Mouse (Mus musculus) neural tube, embryonic 15.5 days (tissue): ENCODE results near the gene Glp2r. TPM values are rescaled to one million over a fixed set of nuclear protein-coding genes. Genes with fewer than 3 reads are reported as not detected.

Source experiments
- ATAC-seq: fragments of 200-750 bp; cut with Nextera tagmentation; 2 replicates; pipeline ENCODE4 v1.8.0; 2017; ENCODE audit warnings: mild to moderate bottlenecking, moderate TSS enrichment, moderate library complexity; ENCODE audit not compliant: low FRiP score
- H3K27ac ChIP-seq: fragments of 300-500 bp; sonication (generic); replicated peaks from 2 replicates; pipeline ENCODE4 v1.5.1; 2015; ENCODE audit warnings: mild to moderate bottlenecking, inconsistent platforms
- H3K27me3 ChIP-seq: fragments of 300-500 bp; sonication (generic); replicated peaks from 2 replicates; pipeline ENCODE4 v1.6.1; 2015; ENCODE audit warnings: inconsistent platforms
- H3K36me3 ChIP-seq: fragments of 300-500 bp; sonication (generic); 2 replicates; pipeline ENCODE4 v1.6.1; 2015; ENCODE audit warnings: inconsistent platforms
- H3K4me1 ChIP-seq: fragments of 300-500 bp; sonication (generic); 2 replicates; pipeline ENCODE4 v1.6.1; 2015; ENCODE audit warnings: inconsistent platforms
- H3K4me2 ChIP-seq: fragments of 300-500 bp; sonication (generic); 2 replicates; pipeline ENCODE4 v1.6.1; 2015; ENCODE audit warnings: inconsistent platforms, mild to moderate bottlenecking, moderate library complexity
- H3K4me3 ChIP-seq: fragments of 300-500 bp; sonication (generic); replicated peaks from 2 replicates; pipeline ENCODE4 v1.5.1; 2015; ENCODE audit warnings: mild to moderate bottlenecking, inconsistent platforms
- H3K9ac ChIP-seq: fragments of 300-500 bp; sonication (generic); replicated peaks from 2 replicates; pipeline ENCODE4 v1.6.1; 2015; ENCODE audit warnings: mild to moderate bottlenecking, inconsistent platforms
- H3K9me3 ChIP-seq: fragments of 300-500 bp; sonication (generic); replicated peaks from 2 replicates; pipeline ENCODE4 v1.6.1; 2016; ENCODE audit warnings: inconsistent platforms
- WGBS: fragments of 180-500 bp; shearing (Covaris S2); methylation state at CpG from one replicate; pipeline ENCODE4 v1.1.7; 2015; ENCODE audit warnings: mixed read lengths; 5-methylcytosine and 5-hydroxymethylcytosine counted together
- polyA plus RNA-seq: library from polyadenylated mRNA; unstranded; fragments of >200 nt; fragmentation: Nextera tagmentation; extraction: Ambion mirVana; gene quantifications from 2 replicates; pipeline ENCODE4 v1.2.1, GENCODE M21; 2015

Gene Glp2r
- polyA plus RNA-seq, 1 experiment from 2014 or later, result not detected

DNA sequence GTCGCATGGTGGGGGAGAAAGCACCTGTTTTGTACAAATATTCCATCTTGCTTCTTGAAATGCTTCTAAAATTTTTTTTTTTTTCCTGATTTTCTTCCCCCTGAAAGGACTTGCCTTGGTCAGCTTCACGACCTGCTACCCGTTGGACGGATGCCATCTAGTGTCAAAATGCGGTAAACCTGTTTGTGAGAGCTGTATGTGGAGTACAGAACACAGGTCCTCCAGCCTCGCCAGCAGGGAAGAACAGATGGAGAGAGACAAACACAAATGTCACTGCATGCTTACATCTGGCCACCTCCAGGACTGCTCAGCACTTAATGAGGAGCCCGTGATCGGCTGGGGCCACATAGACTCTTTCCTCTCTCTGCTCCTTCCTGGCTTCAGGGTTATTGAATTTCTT, 1.6 kb upstream of the Glp2r start:
- Histone ChIP-seq H3K27ac (no peak overlapping the region), H3K36me3 (no peaks in the 10 kb centered on the region), H3K4me2 (no peak overlapping the region), H3K4me3 (no peak overlapping the region), H3K9ac (no peak overlapping the region), H3K4me1 (peaks cover 6% of the 10 kb centered on the region; the same call in 1 of the 2 replicates), H3K27me3 (no peaks in the 10 kb centered on the region), H3K9me3 (no peaks in the 10 kb centered on the region)
- 38% methylated on average over 8 of the region's 8 CpGs for WGBS
- peak; percentile 68; the same call in 1 of the 2 replicates for ATAC-seq

DNA sequence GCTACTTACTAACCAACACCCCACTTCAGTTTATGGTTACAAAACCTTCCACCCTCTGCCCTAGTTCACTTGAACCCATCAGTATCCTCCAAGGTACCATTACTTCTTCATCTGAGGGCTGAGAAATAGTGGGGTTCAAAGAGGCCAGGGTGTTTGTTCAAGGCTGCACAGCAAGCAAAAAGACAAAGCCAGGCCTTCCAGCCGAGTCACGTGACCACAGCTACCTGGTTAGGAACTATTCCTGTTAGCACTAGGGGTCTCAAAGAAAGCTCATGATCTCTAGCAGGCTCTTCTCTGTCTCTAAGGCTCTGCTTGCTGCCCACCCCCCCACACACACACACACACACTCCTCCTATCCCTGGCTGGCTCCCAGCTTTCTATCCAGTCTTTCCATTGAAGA, 738 bp upstream of the Glp2r start:
- no peak for ATAC-seq
- H3K9me3 ChIP-seq, result no peaks in the 10 kb centered on the region
- WGBS, result 88% methylated on average over 2 of the region's 2 CpGs

DNA sequence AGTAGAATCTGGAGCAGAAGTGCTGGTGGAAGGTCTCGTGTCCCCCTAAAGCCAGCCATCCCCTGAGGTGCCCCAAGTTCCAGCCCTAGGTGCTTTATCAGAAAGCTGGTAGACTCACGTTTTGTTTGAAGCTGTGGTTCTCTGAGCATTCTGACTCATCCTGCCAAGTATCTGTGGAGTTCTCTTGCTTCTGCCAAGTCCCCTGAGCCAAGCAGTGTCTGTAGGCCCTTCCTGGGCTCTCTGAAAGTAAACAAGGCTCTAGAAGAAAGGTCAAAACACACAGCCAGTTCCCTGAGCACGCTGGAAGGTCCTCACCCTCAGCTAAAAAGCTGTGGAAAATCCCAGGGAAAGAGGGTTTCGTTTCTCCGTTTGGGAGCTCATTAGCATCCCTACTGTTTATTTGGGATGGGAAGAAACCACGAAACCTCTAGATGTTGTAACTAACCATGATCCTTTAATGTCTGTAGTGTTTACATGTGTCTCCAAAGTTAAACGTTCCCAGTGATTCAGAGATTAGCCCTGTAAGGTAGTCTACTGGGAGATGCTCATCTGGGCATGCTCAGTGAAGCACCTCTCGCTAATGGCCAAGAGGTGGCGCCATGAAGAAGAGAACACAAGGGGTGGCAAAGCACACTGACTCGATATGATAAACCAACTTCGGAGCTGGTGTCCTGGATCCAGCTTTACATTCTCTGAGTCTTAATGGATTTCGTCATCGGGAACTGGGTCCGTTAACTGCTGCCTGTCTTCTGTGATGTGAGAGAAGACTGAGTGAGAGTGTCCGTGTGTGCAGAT, 13.4 kb downstream of the Glp2r start:
- Histone ChIP-seq H3K9ac (no peak overlapping the region), H3K4me3 (no peak overlapping the region), H3K36me3 (no peaks in the 10 kb centered on the region), H3K4me2 (no peak overlapping the region), H3K9me3 (no peaks in the 10 kb centered on the region), H3K27ac (no peak overlapping the region), H3K4me1 (no peaks in the 10 kb centered on the region), H3K27me3 (no peaks in the 10 kb centered on the region)
- 74% methylated on average over 15 of the region's 15 CpGs for WGBS
- ATAC-seq, result no peak

More for the DNA sequence above, 738 bp upstream of the Glp2r start:
- H3K27ac ChIP-seq, result no peak overlapping the region
- H3K36me3 ChIP-seq, result no peaks in the 10 kb centered on the region
- no peak overlapping the region for H3K9ac ChIP-seq
- no peaks in the 10 kb centered on the region for H3K27me3 ChIP-seq
- peaks cover 6% of the 10 kb centered on the region; the same call in 1 of the 2 replicates for H3K4me1 ChIP-seq
- H3K4me3 ChIP-seq, result no peak overlapping the region
- H3K4me2 ChIP-seq, result no peak overlapping the region

DNA sequence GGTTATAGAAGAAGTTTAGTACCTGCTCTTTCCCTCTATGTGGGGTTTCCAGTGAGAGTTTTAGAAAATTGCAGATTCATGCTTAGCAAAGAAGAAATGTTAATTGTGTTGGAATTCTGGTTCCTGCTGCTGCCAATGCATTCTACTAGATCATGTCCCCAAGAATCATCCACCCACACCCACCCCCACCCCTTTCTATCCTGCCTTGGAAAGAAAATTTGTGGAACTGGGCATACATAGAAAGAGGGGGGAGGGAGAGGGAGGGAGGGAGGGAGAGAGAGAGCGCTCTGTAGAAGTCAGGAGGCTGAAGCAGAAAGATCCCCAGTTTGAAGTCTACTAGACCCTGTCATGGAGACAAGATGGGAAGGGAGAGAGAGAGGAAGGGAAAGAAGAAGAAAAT, 14.7 kb downstream of the Glp2r start:
- H3K9me3 ChIP-seq, result no peaks in the 10 kb centered on the region
- H3K4me3 ChIP-seq, result no peak overlapping the region
- no peak overlapping the region for H3K4me2 ChIP-seq
- no peak for ATAC-seq
- 100% methylated on average over 1 of the region's 1 CpGs for WGBS
- H3K36me3 ChIP-seq, result no peaks in the 10 kb centered on the region
- H3K4me1 ChIP-seq, result no peaks in the 10 kb centered on the region
- no peak overlapping the region for H3K27ac ChIP-seq
- H3K9ac ChIP-seq, result no peak overlapping the region
- H3K27me3 ChIP-seq, result no peaks in the 10 kb centered on the region

DNA sequence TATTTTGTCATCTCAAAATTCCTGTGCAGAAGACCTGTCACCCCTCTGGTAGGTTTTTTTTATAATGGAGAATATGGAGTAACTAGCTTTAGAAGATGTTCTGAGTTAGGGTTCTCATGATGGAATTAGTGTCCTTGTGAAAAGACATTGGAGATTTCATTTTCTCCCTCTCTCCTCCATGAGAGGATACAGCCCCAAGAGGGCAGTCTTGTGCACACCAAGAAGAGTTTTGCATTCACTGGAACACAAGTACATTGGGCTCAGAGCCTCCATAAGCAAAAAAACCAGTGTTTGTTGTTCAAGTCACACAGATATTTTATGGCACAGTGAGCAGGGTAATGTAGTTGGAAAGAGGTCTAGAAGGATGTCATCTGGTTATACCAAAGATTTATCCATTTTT, 29.4 kb downstream of the Glp2r start:
- no peak overlapping the region for H3K27ac ChIP-seq
- no peak for ATAC-seq
- H3K27me3 ChIP-seq, result no peaks in the 10 kb centered on the region
- no peak overlapping the region for H3K4me2 ChIP-seq
- H3K9me3 ChIP-seq, result no peaks in the 10 kb centered on the region
- H3K4me3 ChIP-seq, result no peak overlapping the region
- H3K36me3 ChIP-seq, result no peaks in the 10 kb centered on the region
- no peaks in the 10 kb centered on the region for H3K4me1 ChIP-seq
- H3K9ac ChIP-seq, result no peak overlapping the region

DNA sequence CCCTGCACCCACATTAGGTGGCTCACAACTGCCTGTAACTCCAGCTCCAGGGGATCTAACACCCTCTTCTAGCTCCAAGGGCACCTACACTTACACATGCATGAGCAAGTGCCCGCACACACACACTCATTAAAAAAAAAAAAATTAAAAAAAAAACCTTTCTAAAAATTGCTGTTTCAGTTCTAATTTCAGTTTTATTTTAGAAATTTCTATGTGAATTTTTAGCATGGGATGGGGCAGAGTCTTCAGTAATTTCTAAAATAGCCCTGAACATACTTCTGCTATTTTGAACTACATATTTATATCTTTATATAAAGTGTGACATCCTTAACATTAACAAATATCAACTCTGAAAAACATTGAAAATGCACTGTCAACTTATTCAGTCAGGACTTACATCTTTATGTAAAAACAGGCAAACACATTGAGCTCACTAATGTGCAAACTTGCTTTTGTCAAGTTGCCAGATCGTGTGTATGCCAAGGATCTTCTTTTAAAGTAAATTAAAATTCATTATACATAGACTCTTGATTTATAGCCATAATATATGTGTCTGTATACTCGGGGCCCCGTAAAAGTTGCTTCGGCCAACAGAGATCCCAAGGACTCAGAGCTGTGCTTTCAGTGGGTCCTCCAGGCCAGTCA, 32.0 kb downstream of the Glp2r start:
- H3K4me2 ChIP-seq, result no peak overlapping the region
- no peaks in the 10 kb centered on the region for H3K4me1 ChIP-seq
- no peak overlapping the region for H3K27ac ChIP-seq
- no peaks in the 10 kb centered on the region for H3K9me3 ChIP-seq
- H3K36me3 ChIP-seq, result no peaks in the 10 kb centered on the region
- H3K9ac ChIP-seq, result no peak overlapping the region
- WGBS, result 74% methylated on average over 5 of the region's 5 CpGs
- no peak for ATAC-seq
- no peaks in the 10 kb centered on the region for H3K27me3 ChIP-seq
- H3K4me3 ChIP-seq, result no peak overlapping the region

DNA sequence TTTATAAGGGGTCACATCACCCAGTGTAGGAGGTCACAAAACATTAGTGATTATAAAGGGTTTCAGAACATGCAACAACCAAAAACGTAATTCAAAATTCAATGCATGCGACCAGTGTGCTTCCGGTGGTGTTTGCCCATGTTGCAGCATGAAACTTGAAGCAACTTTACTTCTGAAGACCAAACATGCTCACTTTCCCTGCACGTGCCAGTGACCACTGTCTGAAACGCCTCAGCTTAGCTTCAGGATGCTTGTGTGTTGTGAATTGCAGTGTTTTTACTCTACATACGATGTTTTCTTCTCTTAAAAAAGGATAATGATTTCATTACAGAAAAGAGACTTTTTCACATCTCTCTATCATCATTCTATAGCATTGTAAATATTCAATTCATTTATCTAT, 32.6 kb downstream of the Glp2r start:
- H3K4me3 ChIP-seq, result no peak overlapping the region
- H3K9me3 ChIP-seq, result no peaks in the 10 kb centered on the region
- no peak for ATAC-seq
- WGBS, result 86% methylated on average over 6 of the region's 6 CpGs
- no peaks in the 10 kb centered on the region for H3K27me3 ChIP-seq
- no peak overlapping the region for H3K4me2 ChIP-seq
- no peak overlapping the region for H3K9ac ChIP-seq
- no peak overlapping the region for H3K27ac ChIP-seq
- H3K4me1 ChIP-seq, result no peaks in the 10 kb centered on the region
- H3K36me3 ChIP-seq, result no peaks in the 10 kb centered on the region

DNA sequence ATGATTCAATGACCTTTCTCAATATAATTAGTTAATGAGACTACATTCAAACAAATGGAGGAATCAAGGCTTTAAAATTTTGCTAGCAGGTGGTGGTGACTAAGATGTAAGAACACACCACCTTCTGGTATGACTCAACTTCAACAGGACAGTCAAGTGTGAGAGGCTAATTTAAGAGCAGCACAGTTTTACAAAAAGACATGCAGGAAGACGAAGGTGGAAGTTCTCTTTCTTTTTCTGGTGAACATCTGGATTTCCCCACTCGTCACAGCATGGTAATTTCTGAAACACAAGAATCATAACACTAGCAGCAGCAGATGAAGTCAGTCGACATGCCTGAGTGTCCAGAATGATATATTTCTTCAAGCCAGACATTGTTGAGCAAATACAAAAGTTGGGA, 36.4 kb downstream of the Glp2r start:
- no peaks in the 10 kb centered on the region for H3K4me1 ChIP-seq
- no peak overlapping the region for H3K27ac ChIP-seq
- ATAC-seq, result no peak
- WGBS, result 75% methylated on average over 3 of the region's 3 CpGs
- H3K27me3 ChIP-seq, result no peaks in the 10 kb centered on the region
- no peaks in the 10 kb centered on the region for H3K36me3 ChIP-seq
- no peak overlapping the region for H3K9ac ChIP-seq
- H3K4me3 ChIP-seq, result no peak overlapping the region
- no peak overlapping the region for H3K4me2 ChIP-seq
- no peaks in the 10 kb centered on the region for H3K9me3 ChIP-seq

DNA sequence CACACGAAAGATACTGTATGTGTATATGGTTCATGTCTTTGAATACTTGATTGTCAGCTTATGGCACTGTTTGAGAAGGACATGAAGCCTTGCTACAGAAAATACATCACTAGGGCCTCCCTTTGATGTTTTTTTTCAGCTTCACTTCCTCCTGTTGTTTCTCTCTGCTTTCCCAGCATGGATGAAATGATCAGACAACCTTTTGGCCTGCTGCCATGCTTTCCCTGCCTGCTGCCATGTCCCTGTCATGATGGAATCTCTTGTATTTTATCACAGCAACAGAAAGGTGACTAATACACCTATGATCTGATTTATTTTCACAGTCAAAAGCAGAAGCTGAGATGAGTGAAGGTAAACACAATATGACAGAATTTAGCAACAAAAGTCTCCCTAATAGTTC, 37.2 kb downstream of the Glp2r start:
- no peak overlapping the region for H3K27ac ChIP-seq
- no peaks in the 10 kb centered on the region for H3K9me3 ChIP-seq
- H3K36me3 ChIP-seq, result no peaks in the 10 kb centered on the region
- no peak for ATAC-seq
- H3K4me2 ChIP-seq, result no peak overlapping the region
- 92% methylated on average over 1 of the region's 1 CpGs for WGBS
- no peaks in the 10 kb centered on the region for H3K27me3 ChIP-seq
- no peaks in the 10 kb centered on the region for H3K4me1 ChIP-seq
- no peak overlapping the region for H3K9ac ChIP-seq
- no peak overlapping the region for H3K4me3 ChIP-seq

DNA sequence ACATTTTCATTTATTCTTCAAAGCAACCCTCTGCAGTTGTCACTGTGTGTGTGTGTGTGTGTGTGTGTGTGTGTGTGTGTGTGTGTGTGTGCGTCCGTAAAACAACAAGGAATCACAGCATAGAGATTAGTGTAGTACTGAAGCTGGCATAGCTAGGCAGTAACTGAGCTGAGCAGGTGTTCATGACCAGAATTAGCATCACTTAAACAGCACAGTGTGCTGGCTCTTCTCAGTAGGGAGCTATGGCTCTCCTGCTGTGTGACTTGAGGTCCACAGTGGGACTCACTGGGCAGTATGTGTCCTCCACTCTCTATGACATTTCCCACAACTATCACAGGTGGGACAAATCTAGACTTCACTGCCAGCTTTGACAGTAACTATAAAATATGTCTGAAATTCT, 39.9 kb downstream of the Glp2r start:
- no peak for ATAC-seq
- no peaks in the 10 kb centered on the region for H3K36me3 ChIP-seq
- H3K9me3 ChIP-seq, result no peaks in the 10 kb centered on the region
- WGBS, result 100% methylated on average over 2 of the region's 2 CpGs
- H3K9ac ChIP-seq, result no peak overlapping the region
- H3K27ac ChIP-seq, result no peak overlapping the region
- no peaks in the 10 kb centered on the region for H3K4me1 ChIP-seq
- no peak overlapping the region for H3K4me2 ChIP-seq
- no peak overlapping the region for H3K4me3 ChIP-seq
- no peaks in the 10 kb centered on the region for H3K27me3 ChIP-seq

DNA sequence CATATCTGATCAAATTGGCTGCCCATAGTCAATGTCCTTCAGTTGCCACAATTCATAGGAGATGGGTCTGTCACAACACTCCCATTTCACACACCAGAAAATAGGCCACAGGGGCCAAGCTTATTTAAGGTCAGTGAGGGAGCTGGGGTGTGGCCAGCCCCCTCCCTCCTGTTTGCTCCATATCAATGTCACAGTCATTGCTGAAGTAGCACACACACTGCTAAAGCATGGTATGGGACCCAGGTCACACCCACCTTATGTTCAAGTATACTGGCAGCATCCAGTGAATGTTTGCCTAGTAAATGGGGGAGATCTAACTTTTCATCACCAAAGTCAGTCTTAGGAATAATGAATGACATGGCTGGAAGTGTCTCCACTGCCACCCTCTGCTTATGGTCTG, 42.2 kb downstream of the Glp2r start:
- Histone ChIP-seq H3K9me3 (no peaks in the 10 kb centered on the region), H3K4me3 (no peak overlapping the region), H3K9ac (no peak overlapping the region), H3K27me3 (no peaks in the 10 kb centered on the region), H3K4me1 (no peaks in the 10 kb centered on the region), H3K27ac (no peak overlapping the region), H3K4me2 (no peak overlapping the region), H3K36me3 (no peaks in the 10 kb centered on the region)
- no peak for ATAC-seq

DNA sequence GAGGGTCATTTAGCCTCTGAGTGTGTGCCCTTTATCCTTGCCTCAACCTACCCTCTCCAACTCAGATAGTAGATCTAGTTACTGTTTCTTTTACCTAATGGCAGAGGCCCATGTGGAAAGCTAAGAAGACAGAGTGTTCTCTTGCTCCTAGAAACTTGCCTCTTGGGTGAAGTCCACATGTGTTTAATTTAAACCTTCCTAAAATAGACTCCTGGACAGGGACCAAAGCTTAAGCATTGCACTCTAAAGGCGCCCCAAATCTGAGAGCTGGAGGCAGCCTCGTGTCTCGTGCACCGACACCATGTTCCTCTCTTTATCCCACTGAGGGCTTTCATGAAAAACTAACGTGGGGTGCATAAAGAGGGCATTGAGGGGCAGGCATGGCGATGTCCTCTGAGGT, 43.9 kb downstream of the Glp2r start:
- no peaks in the 10 kb centered on the region for H3K9me3 ChIP-seq
- no peaks in the 10 kb centered on the region for H3K27me3 ChIP-seq
- no peak overlapping the region for H3K9ac ChIP-seq
- ATAC-seq, result no peak
- no peak overlapping the region for H3K4me3 ChIP-seq
- 88% methylated on average over 6 of the region's 6 CpGs for WGBS
- H3K4me2 ChIP-seq, result no peak overlapping the region
- H3K27ac ChIP-seq, result no peak overlapping the region
- no peaks in the 10 kb centered on the region for H3K4me1 ChIP-seq
- no peaks in the 10 kb centered on the region for H3K36me3 ChIP-seq
